8 mouse cellular contexts compared by ENCODE assay signal in the genomic region with DNA sequence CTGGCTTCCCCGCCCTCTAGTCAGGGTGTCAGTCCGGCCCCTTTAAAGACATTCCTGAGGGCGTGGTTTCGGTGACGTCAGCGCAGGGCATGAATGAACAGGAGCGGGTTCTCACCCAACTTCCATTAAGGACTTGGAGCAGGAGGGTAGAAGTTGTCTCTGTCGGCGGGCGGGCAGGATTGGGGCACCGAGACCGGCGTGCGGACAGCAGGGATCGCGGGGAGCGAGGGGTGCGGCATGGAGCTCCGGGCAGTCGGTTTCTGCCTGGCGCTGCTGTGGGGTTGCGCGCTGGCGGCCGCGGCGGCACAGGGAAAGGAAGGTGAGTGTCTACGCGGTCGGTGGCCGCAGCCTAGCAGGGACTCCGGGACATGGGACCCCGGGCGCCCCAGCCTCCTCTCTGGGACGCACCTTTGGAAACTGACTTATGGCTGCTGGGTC. TPM values are rescaled to one million over a fixed set of nuclear protein-coding genes. Genes with fewer than 3 reads are reported as not detected.
DNase-seq lines count a peak whose midpoint lies in the region; ATAC-seq and TF ChIP-seq lines count a peak whose summit lies in the region.

A gene (plus strand): TSS at position 125 of the 438 bp plus-strand sequence.

- WGBS in thymus, adult 2 months, result 1% methylated on average over 35 of the region's 35 CpGs
- under 1% methylated on average over 35 of the region's 35 CpGs for WGBS in embryonic facial prominence, embryonic 13.5 days
- under 1% methylated on average over 35 of the region's 35 CpGs for WGBS in heart, embryonic 10.5 days
- under 1% methylated on average over 29 of the region's 35 CpGs for WGBS in kidney, embryonic 15.5 days
- WGBS in limb, embryonic 14.5 days, result under 1% methylated on average over 33 of the region's 35 CpGs
- 2% methylated on average over 27 of the region's 35 CpGs for WGBS in midbrain, embryonic 16.5 days
- WGBS in stomach, embryonic 15.5 days, result under 1% methylated on average over 35 of the region's 35 CpGs

- H3K9ac ChIP-seq in embryonic facial prominence, embryonic 13.5 days, result peak within 1 kb of the TSS; percentile 83
- peak within 1 kb of the TSS; percentile 69 for H3K9ac ChIP-seq in kidney, embryonic 15.5 days
- peak within 1 kb of the TSS; percentile 69 for H3K9ac ChIP-seq in limb, embryonic 14.5 days (ENCODE audit: low read depth, low read length, severe bottlenecking)
- H3K9ac ChIP-seq in midbrain, embryonic 16.5 days (ENCODE audit: low read depth, low read length), result peak within 1 kb of the TSS; percentile 63
- peak within 1 kb of the TSS; percentile 60 for H3K9ac ChIP-seq in stomach, embryonic 15.5 days

- no peaks in the 10 kb centered on the region for H3K9me3 ChIP-seq in embryonic facial prominence, embryonic 13.5 days
- no peaks in the 10 kb centered on the region for H3K9me3 ChIP-seq in heart, embryonic 10.5 days
- no peaks in the 10 kb centered on the region for H3K9me3 ChIP-seq in kidney, embryonic 15.5 days (replicated peaks)
- no peaks in the 10 kb centered on the region for H3K9me3 ChIP-seq in limb, embryonic 14.5 days (ENCODE audit: control insufficient read depth, low read length)
- H3K9me3 ChIP-seq in midbrain, embryonic 16.5 days (replicated peaks; ENCODE audit: control insufficient read depth, low read length, poor library complexity, severe bottlenecking), result no peaks in the 10 kb centered on the region
- no peaks in the 10 kb centered on the region for H3K9me3 ChIP-seq in stomach, embryonic 15.5 days

- H3K4me2 ChIP-seq in embryonic facial prominence, embryonic 13.5 days, result peak within 1 kb of the TSS; percentile 95
- peak within 1 kb of the TSS; percentile 78 for H3K4me2 ChIP-seq in kidney, embryonic 15.5 days
- H3K4me2 ChIP-seq in limb, embryonic 14.5 days (replicated peaks; ENCODE audit: low read depth, low read length, severe bottlenecking), result peak within 1 kb of the TSS; percentile 96
- H3K4me2 ChIP-seq in midbrain, embryonic 16.5 days (ENCODE audit: low read length), result peak within 1 kb of the TSS; percentile 99
- H3K4me2 ChIP-seq in stomach, embryonic 15.5 days, result peak within 1 kb of the TSS; percentile 93

- H3K27ac ChIP-seq in thymus, adult 2 months (ENCODE audit: control insufficient read depth, insufficient read depth, low read length), result no peak within 1 kb of the TSS
- H3K27ac ChIP-seq in embryonic facial prominence, embryonic 13.5 days, result peak within 1 kb of the TSS; percentile 44; the same call in 1 of the 2 replicates
- H3K27ac ChIP-seq in heart, embryonic 10.5 days, result peak within 1 kb of the TSS; percentile 89
- H3K27ac ChIP-seq in kidney, embryonic 15.5 days, result peak within 1 kb of the TSS; percentile 85
- no peak within 1 kb of the TSS for H3K27ac ChIP-seq in limb, embryonic 14.5 days (replicated peaks; ENCODE audit: low read depth, low read length)
- no peak within 1 kb of the TSS for H3K27ac ChIP-seq in midbrain, embryonic 16.5 days (ENCODE audit: low read length)
- H3K27ac ChIP-seq in stomach, embryonic 15.5 days, result peak within 1 kb of the TSS; percentile 78

- peaks cover 29% of the 10 kb centered on the region for H3K4me1 ChIP-seq in thymus, adult 2 months (replicated peaks; ENCODE audit: control insufficient read depth, insufficient read depth, low read length)
- H3K4me1 ChIP-seq in embryonic facial prominence, embryonic 13.5 days, result peaks cover 57% of the 10 kb centered on the region
- peaks cover 57% of the 10 kb centered on the region for H3K4me1 ChIP-seq in heart, embryonic 10.5 days
- H3K4me1 ChIP-seq in kidney, embryonic 15.5 days, result peaks cover 71% of the 10 kb centered on the region
- peaks cover 12% of the 10 kb centered on the region for H3K4me1 ChIP-seq in limb, embryonic 14.5 days (ENCODE audit: control insufficient read depth, insufficient read depth, low read length)
- H3K4me1 ChIP-seq in midbrain, embryonic 16.5 days (ENCODE audit: control insufficient read depth, insufficient read depth, low read length), result peaks cover 16% of the 10 kb centered on the region
- peaks cover 28% of the 10 kb centered on the region for H3K4me1 ChIP-seq in stomach, embryonic 15.5 days

- H3K36me3 ChIP-seq in thymus, adult 2 months (ENCODE audit: control insufficient read depth, insufficient read depth, low read length), result no peaks in the 10 kb centered on the region
- no peaks in the 10 kb centered on the region for H3K36me3 ChIP-seq in embryonic facial prominence, embryonic 13.5 days
- no peaks in the 10 kb centered on the region for H3K36me3 ChIP-seq in heart, embryonic 10.5 days
- no peaks in the 10 kb centered on the region for H3K36me3 ChIP-seq in kidney, embryonic 15.5 days
- no peaks in the 10 kb centered on the region for H3K36me3 ChIP-seq in limb, embryonic 14.5 days (ENCODE audit: control insufficient read depth, insufficient read depth, low read length)
- H3K36me3 ChIP-seq in midbrain, embryonic 16.5 days (ENCODE audit: control insufficient read depth, insufficient read depth, low read length), result no peaks in the 10 kb centered on the region
- no peaks in the 10 kb centered on the region for H3K36me3 ChIP-seq in stomach, embryonic 15.5 days

- peaks cover 22% of the 10 kb centered on the region for H3K27me3 ChIP-seq in thymus, adult 2 months (ENCODE audit: control insufficient read depth, insufficient read depth, low read length)
- H3K27me3 ChIP-seq in embryonic facial prominence, embryonic 13.5 days, result peaks cover 68% of the 10 kb centered on the region
- peaks cover 73% of the 10 kb centered on the region for H3K27me3 ChIP-seq in heart, embryonic 10.5 days (ENCODE audit: insufficient read depth, poor library complexity, severe bottlenecking)
- H3K27me3 ChIP-seq in kidney, embryonic 15.5 days, result peaks cover 33% of the 10 kb centered on the region
- 0 out of 2 replicates have a peak, but pooled peaks cover 8% of the 10 kb centered on the region for H3K27me3 ChIP-seq in limb, embryonic 14.5 days (ENCODE audit: control insufficient read depth, insufficient read depth, low read length)
- H3K27me3 ChIP-seq in midbrain, embryonic 16.5 days (ENCODE audit: control insufficient read depth, insufficient read depth, low read depth, low read length), result peaks cover 18% of the 10 kb centered on the region
- 0 out of 2 replicates have a peak, but pooled peaks cover 8% of the 10 kb centered on the region for H3K27me3 ChIP-seq in stomach, embryonic 15.5 days (replicated peaks)

- peak; percentile 18 for DNase-seq in thymus, adult 2 months
- no peak for DNase-seq in thymus, postnatal 10 days (ENCODE audit: low spot score in 2 of 2)
- peak; percentile 93 for DNase-seq in heart, embryonic 10.5 days (ENCODE audit: low spot score)
- DNase-seq in limb, embryonic 14.5 days (ENCODE audit: low spot score), result peak; percentile 82

- ATAC-seq in embryonic facial prominence, embryonic 13.5 days (ENCODE audit: insufficient number of reproducible peaks, insufficient read depth, low FRiP score, low TSS enrichment, low read depth), result 0 out of 2 replicates have a peak, but pooled peaks have one; percentile 43
- peak; percentile 61 for ATAC-seq in kidney, embryonic 15.5 days (replicated peaks; ENCODE audit: low FRiP score)
- peak; percentile 75 for ATAC-seq in limb, embryonic 14.5 days (ENCODE audit: low FRiP score, low read depth)
- peak; percentile 46 for ATAC-seq in midbrain, embryonic 16.5 days
- ATAC-seq in stomach, embryonic 15.5 days (ENCODE audit: insufficient read depth, low FRiP score, low read depth), result peak; percentile 57

- no peak for TF ChIP-seq POLR2A in thymus, adult 2 months (IDR thresholded peaks at IDR 0.05; ENCODE audit: control insufficient read depth, extremely low read depth, insufficient read depth, low read length, poor library complexity)
- TF ChIP-seq POLR2A in limb, embryonic 14.5 days (IDR thresholded peaks at IDR 0.05; ENCODE audit: borderline replicate concordance, extremely low read depth, insufficient read depth, insufficient read length), result peak; percentile 77; the same call in 1 of the 2 replicates

- TF ChIP-seq CTCF in thymus, adult 2 months (IDR thresholded peaks at IDR 0.05; ENCODE audit: borderline replicate concordance, control insufficient read depth, extremely low read depth, insufficient read depth, low read length, poor library complexity), result no peak

- peak within 1 kb of the TSS; percentile 28 for H3K4me3 ChIP-seq in thymus, adult 2 months (ENCODE audit: control insufficient read depth, insufficient read depth, low read length)
- peak within 1 kb of the TSS; percentile 65 for H3K4me3 ChIP-seq in embryonic facial prominence, embryonic 13.5 days
- H3K4me3 ChIP-seq in heart, embryonic 10.5 days, result peak within 1 kb of the TSS; percentile 74
- H3K4me3 ChIP-seq in kidney, embryonic 15.5 days (replicated peaks), result peak within 1 kb of the TSS; percentile 79
- peak within 1 kb of the TSS; percentile 54 for H3K4me3 ChIP-seq in limb, embryonic 14.5 days (replicated peaks; ENCODE audit: low read length)
- H3K4me3 ChIP-seq in midbrain, embryonic 16.5 days (ENCODE audit: low read depth, low read length), result peak within 1 kb of the TSS; percentile 74
- H3K4me3 ChIP-seq in stomach, embryonic 15.5 days (replicated peaks), result peak within 1 kb of the TSS; percentile 69

RNA-seq across cellular contexts. Expression of the gene that starts here (rescaled TPM):
- polyA plus RNA-seq in thymus, adult 2 months (2012; rRNA removed), result 3.6 and 3.9 TPM in 2 replicates
- polyA plus RNA-seq in embryonic facial prominence, embryonic 13.5 days (2015; fragmentation: Nextera tagmentation; extraction: Ambion mirVana), result 2.6 and 4.0 TPM in 2 replicates
- polyA plus RNA-seq in heart, embryonic 10.5 days (2016; fragmentation: Nextera tagmentation; extraction: Ambion mirVana), result 5.2 and 6.3 TPM in 2 replicates
- 6.8 and 7.1 TPM in 2 replicates for polyA plus RNA-seq in kidney, embryonic 15.5 days (2015; fragmentation: Nextera tagmentation; extraction: Ambion mirVana)
- polyA plus RNA-seq in limb, embryonic 14.5 days (2012; rRNA removed), result 9.4 and 13.1 TPM in 2 replicates
- 2.2 and 2.4 TPM in 2 replicates for polyA plus RNA-seq in limb, embryonic 14.5 days (2014; fragmentation: Nextera tagmentation; extraction: Ambion mirVana)
- polyA plus RNA-seq in midbrain, embryonic 16.5 days (2015; fragmentation: Nextera tagmentation; extraction: Ambion mirVana), result 0.94 and 1.0 TPM in 2 replicates
- polyA plus RNA-seq in stomach, embryonic 15.5 days (2015; fragmentation: Nextera tagmentation; extraction: Ambion mirVana), result 5.9 and 7.3 TPM in 2 replicates

Comparison
In these comparisons a context has a peak if more than half of its experiments do, and no peak if none do; other contexts are left out.
1. DNase-seq: peak in thymus, adult 2 months (single experiment), heart, embryonic 10.5 days (single experiment) and limb, embryonic 14.5 days (single experiment); none in thymus, postnatal 10 days (0 of 2).
2. H3K27ac ChIP-seq: peak in embryonic facial prominence, embryonic 13.5 days (single experiment), heart, embryonic 10.5 days (single experiment), kidney, embryonic 15.5 days (single experiment) and stomach, embryonic 15.5 days (single experiment); none in thymus, adult 2 months (single experiment), limb, embryonic 14.5 days (single experiment) and midbrain, embryonic 16.5 days (single experiment).
3. H3K4me3 ChIP-seq: peak in every context shown above with its lines; median percentile 79 in kidney, embryonic 15.5 days; 74 in heart, embryonic 10.5 days; 74 in midbrain, embryonic 16.5 days; 69 in stomach, embryonic 15.5 days; 65 in embryonic facial prominence, embryonic 13.5 days; 54 in limb, embryonic 14.5 days; 28 in thymus, adult 2 months.
4. Peak in every context shown above with its lines, with median percentiles within 50 percentile points of each other: ATAC-seq, H3K4me2 ChIP-seq and H3K9ac ChIP-seq.